Mouse (Mus musculus) heart, postnatal 0 days (tissue): ENCODE results near the gene Tecpr2. TPM values are rescaled to one million over a fixed set of nuclear protein-coding genes. Genes with fewer than 3 reads are reported as not detected.

Experiments
- ATAC-seq: fragments of 200-750 bp; cut with Nextera tagmentation; 2 replicates; pipeline ENCODE4 v1.8.0; 2017; ENCODE audit warnings: low read depth, moderate number of reproducible peaks, moderate library complexity; ENCODE audit not compliant: insufficient read depth
- DNase-seq: peaks from one replicate; pipeline ENCODE4 v3.0.0-alpha.2; 2016; ENCODE audit warnings: low spot score
- H3K27ac ChIP-seq: fragments of 300-500 bp; sonication (generic); 2 replicates; pipeline ENCODE4 v1.5.1; 2014; ENCODE audit warnings: low read depth, mild to moderate bottlenecking
- H3K27me3 ChIP-seq: fragments of 300-500 bp; sonication (generic); 2 replicates; pipeline ENCODE4 v1.6.1; 2014; ENCODE audit warnings: low read length, mixed read lengths; ENCODE audit not compliant: control insufficient read depth, insufficient read depth
- H3K36me3 ChIP-seq: fragments of 300-500 bp; sonication (generic); replicated peaks from 2 replicates; pipeline ENCODE4 v1.6.1; 2014; ENCODE audit warnings: low read length, mixed read lengths; ENCODE audit not compliant: control insufficient read depth, insufficient read depth
- H3K4me1 ChIP-seq: fragments of 300-500 bp; sonication (generic); 2 replicates; pipeline ENCODE4 v1.6.1; 2014; ENCODE audit warnings: antibody characterized with exemption; ENCODE audit not compliant: control insufficient read depth, insufficient read depth
- H3K4me2 ChIP-seq: fragments of 300-500 bp; sonication (generic); 2 replicates; pipeline ENCODE4 v1.6.1; 2014; ENCODE audit warnings: low read depth, mild to moderate bottlenecking, low read length, moderate library complexity
- H3K4me3 ChIP-seq: fragments of 300-500 bp; sonication (generic); 2 replicates; pipeline ENCODE4 v1.5.1; 2014; ENCODE audit warnings: low read depth, low read length
- H3K9ac ChIP-seq: fragments of 300-500 bp; sonication (generic); replicated peaks from 2 replicates; pipeline ENCODE4 v1.6.1; 2014; ENCODE audit warnings: low read depth, low read length, mixed read lengths
- H3K9me3 ChIP-seq: fragments of 300-500 bp; sonication (generic); replicated peaks from 2 replicates; pipeline ENCODE4 v1.6.1; 2016; ENCODE audit warnings: low read length; ENCODE audit not compliant: control insufficient read depth
- CTCF ChIP-seq: IDR thresholded peaks from 2 replicates; pipeline ENCODE4 v1.5.1; 2016; ENCODE audit warnings: antibody characterized with exemption, control low read depth, low read depth
- EP300 ChIP-seq: IDR thresholded peaks from 2 replicates; pipeline ENCODE4 v1.6.1; 2016; ENCODE audit warnings: antibody characterized with exemption, low read depth
- WGBS: fragments of 180-500 bp; shearing (Covaris S2); extraction: QIAGEN DNeasy Blood & Tissue Kit; methylation state at CpG from one replicate; pipeline ENCODE4 v1.1.7; 2014; 5-methylcytosine and 5-hydroxymethylcytosine counted together
- polyA plus RNA-seq: library from polyadenylated mRNA; unstranded; fragments of >200 nt; fragmentation: Nextera tagmentation; extraction: Ambion mirVana; gene quantifications from 2 replicates; pipeline ENCODE4 v1.2.1, GENCODE M21; 2015
- total RNA-seq: library from RNA; depleted of rRNA; stranded (reverse); fragments of >200 nt; gene quantifications from 2 replicates; pipeline ENCODE4 v1.2.3, GENCODE M21; 2014; ENCODE audit warnings: low replicate concordance; rRNA removed

The Tecpr2 gene
- total RNA-seq (4.1 and 4.7 TPM in 2 replicates), polyA plus RNA-seq (1.3 and 1.4 TPM in 2 replicates)

DNA sequence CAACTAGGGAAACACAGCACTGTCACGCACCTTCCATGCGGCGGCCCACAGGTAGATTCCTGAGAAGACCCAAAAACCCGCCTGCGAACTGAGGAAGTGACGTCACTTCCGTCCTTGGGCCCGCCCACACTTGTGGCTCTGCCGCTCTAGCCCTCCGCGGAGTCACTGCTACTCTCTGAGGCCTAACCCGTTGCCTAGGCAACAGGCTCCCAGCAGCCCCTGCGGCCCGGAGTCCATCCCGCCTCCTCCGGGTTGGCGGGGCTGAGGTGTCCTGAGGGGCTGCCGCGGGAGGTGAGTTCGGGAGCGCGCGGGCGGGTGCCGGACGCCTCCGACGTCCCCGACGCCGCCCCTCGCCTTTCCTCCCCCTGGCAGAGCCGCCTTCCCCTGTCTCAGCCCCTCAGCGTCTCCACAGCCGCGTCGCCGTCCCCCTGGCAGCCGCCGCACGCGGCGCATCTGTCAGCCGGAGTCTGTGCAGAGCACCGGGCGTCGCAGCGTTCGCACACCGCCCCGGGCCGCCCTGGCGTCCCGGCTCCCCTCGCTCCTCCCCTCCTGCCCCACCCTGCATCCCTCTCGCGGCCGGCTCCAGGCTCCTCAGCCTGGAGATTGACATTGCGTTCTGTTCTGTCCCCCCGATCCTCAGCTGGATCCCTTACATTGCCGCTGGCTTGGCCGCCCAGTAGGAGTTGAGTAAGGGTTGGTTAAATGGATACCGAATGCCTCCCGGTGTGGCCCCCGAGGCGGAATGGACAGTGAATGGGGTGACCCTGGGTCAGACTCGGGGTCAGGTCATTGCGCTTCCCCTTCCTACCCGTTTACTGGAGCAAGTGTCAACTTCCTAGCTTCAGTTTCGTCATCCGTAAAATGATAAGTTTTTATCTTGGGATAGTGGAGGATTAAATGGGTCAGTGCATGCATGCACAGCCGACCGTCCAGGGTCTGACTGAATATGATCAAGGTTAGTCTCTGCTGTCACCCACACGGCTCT, at the start of gene Tecpr2, which contains the start of gene Cinp:
Gene Tecpr2 (plus strand): TSS at position 229 of the 985 bp plus-strand sequence.
Gene Cinp (minus strand): TSS at position 110 of the 985 bp plus-strand sequence.
- 0 out of 2 replicates have a peak, but pooled peaks cover 8% of the 10 kb centered on the region for H3K4me1 ChIP-seq
- no peaks in the 10 kb centered on the region for H3K27me3 ChIP-seq
- peak within 1 kb of the TSS; percentile 74 for H3K9ac ChIP-seq
- no peaks in the 10 kb centered on the region for H3K36me3 ChIP-seq
- peak; percentile 99 for ATAC-seq
- H3K4me3 ChIP-seq = peak within 1 kb of the TSS; percentile 88
- peak within 1 kb of the TSS; percentile 81 for H3K27ac ChIP-seq
- DNase-seq = peak; percentile 99
- TF ChIP-seq CTCF = no peak
- no peak for TF ChIP-seq EP300
- no peaks in the 10 kb centered on the region for H3K9me3 ChIP-seq
- under 1% methylated on average over 71 of the region's 74 CpGs for WGBS
- peak within 1 kb of the TSS; percentile 89 for H3K4me2 ChIP-seq

DNA sequence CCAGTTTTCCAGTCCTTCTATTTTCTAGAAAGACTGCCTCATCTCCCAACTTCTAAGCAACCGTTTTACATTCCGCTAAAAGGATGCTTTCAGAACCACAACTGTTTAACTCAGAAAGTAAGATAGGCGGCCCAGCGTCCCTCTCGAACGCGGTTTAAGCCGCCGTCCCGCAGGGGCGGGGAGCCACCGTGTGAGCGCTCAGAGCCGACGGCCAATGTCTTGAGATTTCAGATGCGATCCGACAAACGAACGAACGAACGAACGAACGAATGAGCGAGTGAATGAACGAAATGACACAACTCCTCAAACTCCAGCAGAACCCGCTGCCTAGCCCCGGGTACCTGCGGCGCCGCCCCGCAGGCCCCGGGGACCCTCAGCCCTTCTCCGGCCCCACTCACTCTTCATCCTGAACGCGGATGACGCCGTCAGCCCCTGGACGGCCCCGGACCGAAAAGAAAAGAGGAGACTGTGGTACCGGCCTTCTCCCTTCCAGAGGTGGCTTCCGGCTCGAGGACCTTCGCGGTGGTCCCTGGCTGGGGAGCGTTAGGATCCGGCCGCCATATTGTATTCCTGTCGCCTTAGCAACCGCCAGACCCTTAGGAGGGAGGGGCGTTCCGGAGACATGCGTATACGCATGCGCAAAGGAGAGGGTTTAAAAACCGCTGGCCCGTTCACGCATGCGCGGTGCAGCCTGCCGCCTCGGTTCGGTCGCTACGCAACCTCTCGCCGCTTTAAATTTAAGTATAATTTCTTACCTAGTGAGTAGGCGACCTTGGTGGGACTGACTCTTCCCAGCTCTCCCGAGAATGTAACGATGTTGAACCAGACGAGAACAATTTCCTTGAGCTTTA, 48.5 kb upstream of the Tecpr2 start, which contains the start of gene Mok:
Gene Mok (minus strand): TSS at position 592 of the 851 bp plus-strand sequence.
- Histone ChIP-seq H3K4me2 (peak within 1 kb of the TSS; percentile 81), H3K9me3 (no peaks in the 10 kb centered on the region), H3K9ac (peak within 1 kb of the TSS; percentile 44), H3K27ac (no peak within 1 kb of the TSS), H3K4me3 (peak within 1 kb of the TSS; percentile 77), H3K36me3 (no peaks in the 10 kb centered on the region), H3K4me1 (peaks cover 6% of the 10 kb centered on the region; the same call in 1 of the 2 replicates), H3K27me3 (no peaks in the 10 kb centered on the region)
- TF ChIP-seq EP300 (no peak), CTCF (no peak)
- under 1% methylated on average over 71 of the region's 71 CpGs for WGBS
- ATAC-seq (peak; percentile 67), DNase-seq (peak; percentile 95)

GRCm38 (mm10) chr12:110841731-110842493, 47.2 kb upstream of the Tecpr2 start:
- ATAC-seq = no peak
- TF ChIP-seq EP300 (no peak), CTCF (no peak)
- no peak overlapping the region for H3K9ac ChIP-seq
- DNase-seq = no peak
- no peaks in the 10 kb centered on the region for H3K27me3 ChIP-seq
- H3K4me2 ChIP-seq = no peak overlapping the region
- H3K4me1 ChIP-seq = peaks cover 10% of the 10 kb centered on the region
- H3K9me3 ChIP-seq = no peaks in the 10 kb centered on the region
- WGBS = 69% methylated on average over 5 of the region's 5 CpGs
- no peaks in the 10 kb centered on the region for H3K36me3 ChIP-seq
- no peak overlapping the region for H3K4me3 ChIP-seq
- H3K27ac ChIP-seq = no peak overlapping the region

DNA sequence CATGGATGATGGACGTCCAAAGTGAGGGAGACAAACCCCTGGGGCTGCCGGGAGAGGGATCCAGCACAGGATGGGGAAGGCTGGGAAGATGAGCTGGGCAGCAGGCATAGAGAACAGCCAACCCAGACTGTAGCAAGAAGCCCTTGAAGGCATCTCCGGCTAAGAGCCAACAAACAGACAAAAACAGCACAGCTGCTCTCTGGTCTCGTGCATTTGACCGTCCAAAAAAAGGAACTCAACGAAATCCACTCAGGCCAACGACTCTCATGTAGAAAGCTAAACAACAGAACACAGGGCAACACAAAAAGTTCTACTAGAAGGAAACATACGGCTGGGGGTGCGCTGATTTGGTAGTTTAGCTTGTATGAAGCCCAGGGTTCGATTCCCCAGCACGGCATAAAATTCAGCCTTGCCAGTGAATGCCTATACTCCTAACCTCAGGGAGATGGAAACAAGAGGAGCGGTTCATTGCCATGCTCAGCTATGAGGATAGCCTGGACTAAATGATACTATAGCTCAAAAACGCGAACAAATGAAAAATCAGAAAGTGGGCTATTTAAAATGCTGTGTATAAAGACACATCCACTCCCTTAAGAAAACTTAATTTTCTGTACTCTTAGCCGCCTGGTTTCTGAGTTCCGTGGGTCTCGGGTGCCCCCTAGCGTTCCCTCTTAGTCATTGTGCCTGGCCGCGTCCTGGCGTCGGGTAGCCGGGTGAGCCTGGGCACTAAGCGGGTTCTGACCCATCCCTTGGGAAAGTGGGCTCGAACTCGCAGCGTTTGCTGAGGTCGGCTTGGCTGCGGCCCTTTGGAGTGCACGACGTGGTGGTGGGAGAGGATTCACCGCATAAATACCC, 45.6 kb upstream of the Tecpr2 start:
- H3K4me3 ChIP-seq = peak overlapping the region; percentile 70
- H3K9me3 ChIP-seq = no peaks in the 10 kb centered on the region
- peak; percentile 14; the same call in 1 of the 2 replicates for ATAC-seq
- H3K36me3 ChIP-seq = no peaks in the 10 kb centered on the region
- H3K4me2 ChIP-seq = peak overlapping the region; percentile 71
- peaks cover 5% of the 10 kb centered on the region; the same call in 1 of the 2 replicates for H3K4me1 ChIP-seq
- 19% methylated on average over 32 of the region's 32 CpGs for WGBS
- peak; percentile 85 for DNase-seq
- H3K27ac ChIP-seq = no peak overlapping the region
- H3K9ac ChIP-seq = peak overlapping the region; percentile 59; the same call in 1 of the 2 replicates
- no peaks in the 10 kb centered on the region for H3K27me3 ChIP-seq
- TF ChIP-seq CTCF = peak; percentile 89
- TF ChIP-seq EP300 = no peak
